Comparison of ENCODE assay signal across 36 mouse cellular contexts in genomic region chr11:6688888-6689287, GRCm38 (mm10). TPM values are rescaled to one million over a fixed set of nuclear protein-coding genes. Genes with fewer than 3 reads are reported as not detected.
"Had no signal": no experiment of that assay in that cellular context is flagged by ENCODE, and none has a peak within 500 bp of the region (broad histone marks: within the 10 kb centered on the region; RNA-seq: fewer than 3 reads in every experiment).

No protein-coding gene starts in this region.

- H3K4me3 ChIP-seq: embryonic facial prominence, embryonic 10.5 days; embryonic facial prominence, embryonic 12.5 days; embryonic facial prominence, embryonic 13.5 days; embryonic facial prominence, embryonic 15.5 days; erythroblast, embryonic 14.5 days; forebrain, embryonic 10.5 days; forebrain, embryonic 12.5 days; forebrain, embryonic 13.5 days; forebrain, embryonic 15.5 days; gastrocnemius, adult 2 months; heart, adult 2 months had no signal

- H3K27ac ChIP-seq: embryonic facial prominence, embryonic 10.5 days; embryonic facial prominence, embryonic 12.5 days; embryonic facial prominence, embryonic 13.5 days; embryonic facial prominence, embryonic 15.5 days; forebrain, embryonic 10.5 days; forebrain, embryonic 12.5 days; forebrain, embryonic 13.5 days; forebrain, embryonic 15.5 days; gastrocnemius, adult 2 months; heart, adult 2 months had no signal

- H3K9me3 ChIP-seq: embryonic facial prominence, embryonic 10.5 days; embryonic facial prominence, embryonic 12.5 days; embryonic facial prominence, embryonic 13.5 days; embryonic facial prominence, embryonic 15.5 days; forebrain, embryonic 10.5 days; forebrain, embryonic 12.5 days; forebrain, embryonic 13.5 days; forebrain, embryonic 15.5 days had no signal

- DNase-seq: cerebellum, adult 8-10 months; cerebellum, adult 9-10 months; cerebellum, adult 9-11 months; cerebellum, postnatal 25 days; cerebellum, postnatal 36 days; embryo, embryonic 11 days; forebrain, postnatal 0 days; gastrocnemius, adult 2 months; gastrocnemius, postnatal 10 days; gastrocnemius, postnatal 14 days; gastrocnemius, postnatal 25 days; gastrocnemius, postnatal 36 days; heart, adult 11 months; heart, adult 18-20 months; heart, adult 2 months had no signal

- H3K9ac ChIP-seq: embryonic facial prominence, embryonic 12.5 days; embryonic facial prominence, embryonic 13.5 days; embryonic facial prominence, embryonic 15.5 days; forebrain, embryonic 12.5 days; forebrain, embryonic 13.5 days; forebrain, embryonic 15.5 days; forebrain, postnatal 0 days had no signal

- H3K36me3 ChIP-seq: embryonic facial prominence, embryonic 10.5 days; embryonic facial prominence, embryonic 12.5 days; embryonic facial prominence, embryonic 13.5 days; embryonic facial prominence, embryonic 15.5 days; forebrain, embryonic 10.5 days; forebrain, embryonic 12.5 days; forebrain, embryonic 15.5 days had no signal

- H3K4me1 ChIP-seq: embryonic facial prominence, embryonic 10.5 days; embryonic facial prominence, embryonic 12.5 days; embryonic facial prominence, embryonic 13.5 days; embryonic facial prominence, embryonic 15.5 days; forebrain, embryonic 10.5 days; forebrain, embryonic 12.5 days; forebrain, embryonic 13.5 days; forebrain, embryonic 15.5 days had no signal

- H3K4me2 ChIP-seq: embryonic facial prominence, embryonic 12.5 days; embryonic facial prominence, embryonic 13.5 days; embryonic facial prominence, embryonic 15.5 days; forebrain, embryonic 12.5 days; forebrain, embryonic 13.5 days; forebrain, embryonic 15.5 days had no signal

- ATAC-seq: forebrain, embryonic 13.5 days; forebrain, embryonic 14.5 days; forebrain, embryonic 15.5 days; forebrain, embryonic 16.5 days; forebrain, postnatal 0 days had no signal

- H3K27me3 ChIP-seq: embryonic facial prominence, embryonic 12.5 days; embryonic facial prominence, embryonic 13.5 days; embryonic facial prominence, embryonic 15.5 days; forebrain, embryonic 12.5 days; forebrain, embryonic 13.5 days; forebrain, embryonic 15.5 days had no signal

RNA-seq across cellular contexts. Expression of gene Ramp3, which starts 30.6 kb away (rescaled TPM):
- total RNA-seq: common myeloid progenitor, adult 5-6 weeks; granulocyte monocyte progenitor cell, adult 5-6 weeks had no signal
- polyA plus RNA-seq: erythroblast, embryonic 14.5 days had no signal

RNA-seq across cellular contexts. Expression of gene Wap, which starts 50.5 kb away (rescaled TPM):
- total RNA-seq: common myeloid progenitor, adult 5-6 weeks; forebrain, postnatal 0 days; gastrocnemius, adult 18-20 months; gastrocnemius, adult 2 months; gastrocnemius, adult 8-10 months; gastrocnemius, postnatal 10 days; gastrocnemius, postnatal 14 days; gastrocnemius, postnatal 25 days; gastrocnemius, postnatal 36 days; gastrocnemius, postnatal 4 days; granulocyte monocyte progenitor cell, adult 5-6 weeks; heart, adult 18-20 months; heart, adult 2 months had no signal
- polyA plus RNA-seq: cortical plate, adult 2 months; embryonic facial prominence, embryonic 10.5 days; embryonic facial prominence, embryonic 11.5 days; embryonic facial prominence, embryonic 12.5 days; embryonic facial prominence, embryonic 13.5 days; embryonic facial prominence, embryonic 14.5 days; embryonic facial prominence, embryonic 15.5 days; erythroblast, embryonic 14.5 days; forebrain, embryonic 10.5 days; forebrain, embryonic 11.5 days; forebrain, embryonic 12.5 days; forebrain, embryonic 13.5 days; forebrain, embryonic 14.5 days; forebrain, embryonic 15.5 days; forebrain, embryonic 16.5 days; forebrain, postnatal 0 days; frontal cortex, adult 2 months; heart, adult 2 months had no signal
